Mouse (Mus musculus) retina, adult 2 months (tissue): ENCODE data around the gene Pinlyp.

Experiments
- DNase-seq: peaks from one replicate; pipeline ENCODE4 v3.0.0-alpha.2; 2012; ENCODE audit warnings: low read depth, low spot score

The Pinlyp gene

GRCm38 (mm10) chr7:24563191-24563836, 17.4 kb upstream of the Pinlyp start:
- no peak for DNase-seq

DNA sequence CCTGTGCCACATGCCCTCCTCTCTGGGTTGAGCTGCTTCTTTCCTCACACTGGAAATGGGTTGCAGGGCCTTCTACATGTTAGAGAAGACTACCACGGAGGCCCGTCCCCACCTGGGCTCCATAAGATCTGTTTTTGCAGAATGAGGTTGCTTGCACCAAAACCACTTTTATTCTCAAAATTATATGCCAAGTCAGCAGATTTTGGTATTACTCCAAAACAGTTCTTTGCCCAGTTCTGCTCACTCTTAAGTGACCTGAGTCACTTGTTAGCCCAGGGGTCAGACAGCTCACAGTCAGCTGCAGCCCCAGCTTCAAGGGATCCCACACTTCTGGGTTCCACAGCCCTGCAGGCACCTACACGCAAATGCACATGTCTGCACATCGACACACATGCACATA, 15.5 kb upstream of the Pinlyp start:
- DNase-seq: no peak

DNA sequence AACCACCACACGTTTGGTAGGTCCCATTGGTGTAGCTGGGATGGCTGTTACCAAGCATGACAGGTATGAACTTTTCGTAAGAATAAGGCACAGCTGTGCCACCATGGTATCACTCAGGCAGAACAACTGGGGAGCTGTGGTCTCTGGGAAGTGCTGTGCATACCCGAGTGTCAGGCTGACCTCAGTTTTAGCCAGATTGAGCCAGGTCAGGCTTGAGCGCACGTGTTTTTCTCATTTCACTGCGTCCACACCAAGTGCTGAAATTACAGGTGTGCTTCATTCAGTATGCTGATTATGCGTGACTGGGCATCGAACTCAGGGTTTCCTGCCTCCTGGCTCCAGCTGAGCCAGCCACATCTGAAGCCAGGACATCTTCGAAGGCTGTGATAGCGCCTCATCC, 9.9 kb upstream of the Pinlyp start:
- DNase-seq: no peak

DNA sequence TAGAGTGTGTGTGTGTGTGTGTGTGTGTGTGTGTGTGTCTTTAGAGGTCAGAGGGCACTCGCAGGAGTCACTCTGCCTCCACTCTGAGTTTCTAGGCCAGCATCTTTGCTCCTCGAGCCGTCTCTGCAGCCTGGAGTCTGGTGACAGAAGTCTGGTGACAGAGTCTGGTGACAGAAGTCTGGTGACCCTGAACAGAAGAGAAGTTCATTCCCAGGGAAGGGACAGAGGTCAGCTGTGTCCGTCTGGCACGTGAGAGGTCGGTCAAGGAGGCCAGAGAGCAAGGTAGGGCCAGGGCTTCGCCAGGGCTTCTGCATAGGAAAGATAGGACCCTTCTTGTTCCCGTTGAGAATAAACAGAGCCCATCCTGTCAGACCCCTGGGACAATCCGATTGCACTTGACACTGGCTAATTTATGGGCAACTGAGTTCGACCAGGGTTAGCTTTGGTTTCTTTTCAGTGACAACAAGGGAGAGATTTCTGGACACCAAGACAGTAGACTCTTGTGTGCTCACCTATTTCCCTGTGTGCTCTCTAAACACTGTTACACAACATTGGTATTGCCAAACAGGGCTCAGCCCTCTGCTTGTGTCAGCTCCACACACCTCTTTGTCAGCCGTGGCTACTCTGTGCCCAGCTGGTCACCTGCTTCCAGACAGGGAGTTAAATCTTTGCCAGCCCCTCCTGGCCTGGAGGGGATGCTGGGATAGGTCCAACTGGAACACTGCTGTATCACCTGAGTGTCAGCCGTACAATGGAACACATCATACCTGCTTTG, 6.3 kb upstream of the Pinlyp start:
- DNase-seq: no peak

GRCm38 (mm10) chr7:24547534-24548036, 1.7 kb upstream of the Pinlyp start:
- DNase-seq: no peak

GRCm38 (mm10) chr7:24546634-24547389, 894 bp upstream of the Pinlyp start:
- peak; percentile 97 for DNase-seq

- DNase-seq: no peak
Observed at GRCm38 (mm10) chr7:24544506-24544905, 1.4 kb downstream of the Pinlyp start.

DNA sequence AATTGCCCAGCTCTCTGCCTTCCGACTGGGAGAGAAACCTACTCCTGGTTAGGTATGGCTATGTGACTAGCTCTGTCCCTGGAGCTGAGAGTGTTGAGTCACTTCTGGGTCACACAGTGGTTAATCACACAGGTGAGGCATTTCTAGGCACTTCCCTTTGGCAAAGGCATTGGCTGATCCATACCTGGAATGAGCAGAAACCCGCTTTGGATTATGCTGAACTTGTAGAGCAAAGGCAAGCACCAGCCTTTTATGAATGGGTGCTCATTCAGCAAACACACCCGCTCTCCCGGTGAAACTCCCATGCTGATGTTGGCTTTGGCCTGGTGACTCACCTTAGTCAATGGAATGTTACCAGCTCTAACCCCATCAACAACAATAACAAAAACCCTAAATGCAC, 6.2 kb downstream of the Pinlyp start:
- no peak for DNase-seq

GRCm38 (mm10) chr7:24538701-24539100, 7.2 kb downstream of the Pinlyp start:
- no peak for DNase-seq

DNA sequence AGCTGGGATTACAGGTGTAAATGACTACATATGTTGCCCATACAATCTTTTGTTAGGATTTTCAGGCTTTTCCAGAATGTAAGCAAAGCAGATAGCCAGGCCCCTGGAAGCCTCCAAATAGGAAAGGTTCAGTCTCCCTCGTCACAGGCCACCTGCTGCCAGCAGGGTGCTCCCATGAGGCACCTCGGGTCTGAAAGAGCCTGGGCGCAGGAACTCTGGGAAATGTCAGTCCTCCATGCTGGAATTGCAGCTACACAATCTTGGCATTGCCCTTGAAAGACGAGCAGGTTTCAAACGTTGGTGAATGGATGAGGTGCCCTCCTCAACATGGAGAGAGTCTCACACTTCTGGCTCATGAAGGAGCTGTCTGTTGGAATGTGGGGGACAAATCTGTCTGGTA, 7.8 kb downstream of the Pinlyp start:
- DNase-seq: no peak

DNA sequence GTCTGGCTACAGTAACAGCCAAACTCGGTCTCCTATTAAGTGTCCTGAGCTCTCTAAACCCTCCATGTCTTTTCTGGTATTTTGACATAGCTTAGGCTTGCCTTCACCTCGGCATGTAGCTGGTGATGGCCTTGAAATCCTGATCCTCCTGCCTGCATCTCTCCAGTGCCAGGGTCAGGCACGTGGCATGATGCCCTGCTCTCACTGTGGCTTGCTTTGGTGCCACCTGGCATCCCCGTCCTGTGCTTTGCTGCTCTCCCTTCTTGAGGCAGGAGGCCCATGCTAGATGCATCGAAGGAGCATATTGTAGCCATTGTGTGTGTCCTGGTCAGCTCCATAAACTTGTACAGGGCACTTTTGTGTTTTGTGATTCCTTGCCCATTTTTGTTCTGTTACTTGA, 8.3 kb downstream of the Pinlyp start:
- no peak for DNase-seq

- no peak for DNase-seq
Observed at GRCm38 (mm10) chr7:24537081-24537480, 8.8 kb downstream of the Pinlyp start.

DNA sequence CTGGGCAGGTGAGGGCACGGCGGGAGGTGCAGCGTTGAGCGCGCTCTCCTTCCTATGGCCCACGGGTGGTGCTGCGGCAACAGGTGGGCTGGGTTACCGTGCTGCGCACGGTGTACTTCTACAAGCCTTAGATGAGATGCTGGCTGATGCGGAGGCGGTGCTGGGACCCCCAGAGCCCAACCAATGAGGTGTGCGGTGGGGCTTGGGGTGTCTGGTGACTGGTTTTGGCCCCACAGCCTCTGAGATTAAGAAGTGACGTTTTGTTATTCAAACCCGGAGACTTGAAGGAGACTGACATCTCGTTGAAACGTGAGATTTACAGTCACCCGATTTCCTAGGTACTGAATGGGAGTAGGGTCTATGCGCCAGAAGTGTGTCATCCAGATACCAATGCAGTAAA, 11.6 kb downstream of the Pinlyp start:
- DNase-seq: no peak

DNA sequence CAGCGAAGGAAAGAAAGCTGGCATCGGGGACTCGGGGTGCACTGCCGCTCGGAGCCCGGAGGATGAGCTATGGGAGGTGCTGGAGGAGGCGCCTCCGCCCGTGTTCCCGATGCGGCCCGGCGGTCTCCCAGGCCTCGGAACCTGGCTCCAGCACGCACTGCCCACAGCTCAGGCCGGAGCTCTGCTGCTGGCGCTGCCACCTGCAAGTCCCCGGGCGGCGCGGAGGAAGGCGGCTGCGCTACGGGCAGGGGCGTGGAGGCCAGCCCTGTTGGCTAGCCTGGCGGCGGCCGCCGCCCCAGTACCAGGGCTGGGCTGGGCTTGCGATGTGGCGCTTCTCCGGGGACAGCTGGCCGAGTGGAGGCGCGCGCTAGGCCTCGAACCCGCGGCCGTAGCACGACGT, 12.1 kb downstream of the Pinlyp start:
- DNase-seq: no peak

GRCm38 (mm10) chr7:24533031-24533571, 12.8 kb downstream of the Pinlyp start:
- no peak for DNase-seq

DNA sequence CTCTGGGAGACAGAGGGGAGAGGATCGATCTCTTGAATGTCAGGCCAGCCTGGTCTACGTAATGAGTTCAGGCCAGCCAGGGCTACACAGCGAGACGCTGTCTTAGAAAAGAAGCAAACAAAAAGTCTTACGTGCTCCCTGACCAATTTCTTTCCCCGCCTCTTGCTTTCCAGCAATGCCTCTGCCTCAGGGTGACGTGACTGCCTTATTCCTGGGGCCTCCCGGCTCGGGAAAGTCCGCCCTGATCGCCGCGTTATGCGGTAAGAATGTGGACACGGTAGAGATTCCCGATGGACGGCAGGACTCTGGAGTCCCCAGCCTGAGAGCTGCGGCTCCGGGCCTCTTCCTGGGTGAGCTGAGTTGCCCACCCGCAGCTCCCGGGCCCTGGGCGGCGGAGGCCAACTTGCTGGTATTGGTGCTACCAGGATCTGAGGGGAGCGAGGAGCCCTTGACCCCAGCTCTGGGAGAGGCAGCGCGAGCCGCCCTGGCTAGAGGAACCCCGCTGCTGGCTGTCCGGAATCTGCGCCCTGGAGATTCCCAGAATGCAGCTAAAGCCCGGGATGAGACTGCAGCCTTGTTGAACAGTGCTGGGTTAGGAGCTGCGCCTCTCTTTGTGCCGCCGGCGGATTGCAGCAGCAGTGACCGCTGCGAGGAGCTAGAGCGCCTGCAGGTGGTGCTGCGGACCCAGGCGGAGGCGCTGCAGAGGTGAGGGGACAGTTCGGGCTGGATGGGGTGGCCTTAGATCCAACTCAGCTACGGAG, 14.5 kb downstream of the Pinlyp start:
- DNase-seq: peak; percentile 38

DNA sequence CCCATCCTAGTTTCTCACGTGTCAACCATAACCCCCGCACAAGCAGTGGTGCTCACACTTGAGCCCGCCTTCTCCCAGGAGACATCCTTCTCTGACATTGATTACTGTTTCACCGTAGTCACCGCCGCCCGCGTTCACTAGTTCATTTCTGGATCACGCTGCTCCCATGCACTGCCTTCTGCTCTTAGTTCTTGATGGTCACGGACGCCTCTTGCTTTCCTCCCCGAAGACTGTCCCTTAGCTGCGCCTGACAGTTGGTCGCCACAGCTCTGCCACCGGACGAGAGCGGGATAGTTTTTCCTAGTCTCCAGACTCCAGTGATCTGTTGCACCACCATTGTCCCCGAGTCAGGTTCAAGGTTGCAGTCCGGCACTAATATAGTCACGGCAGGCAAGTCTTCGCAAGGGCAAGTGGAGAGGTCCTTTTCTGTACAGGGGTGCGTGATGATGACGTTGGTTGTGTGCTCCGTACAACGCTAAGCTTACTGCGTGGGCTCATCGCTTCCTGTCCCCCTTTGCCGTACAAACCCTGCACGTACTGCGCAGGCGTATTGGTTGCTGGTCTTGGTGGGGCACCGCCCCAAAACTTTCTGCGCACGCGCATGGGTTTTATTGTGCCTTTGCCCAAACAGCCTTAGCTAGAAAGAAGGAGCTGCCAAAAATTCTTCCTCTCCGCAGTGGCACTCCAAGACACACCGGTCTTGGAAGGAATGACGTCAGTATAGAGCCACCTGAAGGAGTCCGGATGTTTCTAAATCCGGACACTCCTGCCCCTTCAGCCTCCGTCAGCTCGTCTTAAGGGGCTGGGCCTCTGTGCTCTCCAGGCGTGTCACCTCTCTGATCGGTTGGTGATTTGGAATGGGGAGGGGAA, 15.6 kb downstream of the Pinlyp start, which contains the start of gene Irgq:
Gene Irgq (plus strand): TSS at position 628 of the 870 bp plus-strand sequence.
- peak; percentile 100 for DNase-seq

GRCm38 (mm10) chr7:24529580-24529979, 16.3 kb downstream of the Pinlyp start:
- no peak for DNase-seq

GRCm38 (mm10) chr7:24528861-24529260, 17.1 kb downstream of the Pinlyp start:
- no peak for DNase-seq

DNA sequence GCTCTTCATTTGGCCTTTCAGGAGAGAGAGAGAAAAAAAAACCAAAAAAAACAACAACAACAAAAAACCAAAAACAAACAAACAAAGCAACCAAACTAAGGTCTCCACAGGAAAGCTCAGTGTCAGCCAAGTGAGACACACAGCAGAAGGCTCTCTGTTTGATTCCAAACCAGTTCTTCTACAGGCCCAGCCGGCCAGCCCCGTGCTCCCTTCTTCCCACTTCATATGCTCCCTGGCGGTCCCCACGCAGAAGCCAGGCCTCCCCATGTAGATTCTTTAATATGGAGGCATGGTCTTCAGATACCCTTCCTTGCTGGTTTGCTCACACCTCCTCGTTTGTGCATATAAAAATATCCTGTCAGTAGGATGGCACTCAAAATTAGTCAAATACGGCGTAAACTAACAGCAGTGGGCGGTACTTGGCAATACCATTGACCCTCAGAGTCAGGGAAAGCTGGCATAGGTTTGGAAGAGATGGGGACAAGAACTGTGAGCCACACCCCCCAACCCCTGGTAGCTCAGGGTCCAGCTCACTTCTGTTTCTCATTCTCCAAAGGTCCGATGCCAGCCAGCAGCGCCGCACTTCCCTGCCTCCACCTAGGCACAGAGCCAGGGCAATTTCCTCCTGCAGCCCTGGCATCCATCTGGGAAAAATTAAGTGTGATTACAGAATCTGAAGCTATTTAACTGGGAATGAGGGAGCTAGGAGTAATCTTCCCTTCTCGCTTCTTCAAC, 20.1 kb downstream of the Pinlyp start:
- no peak for DNase-seq
